Mouse (Mus musculus): ENCODE data around the gene Rpp40. TPM values are rescaled to one million over a fixed set of nuclear protein-coding genes. Genes with fewer than 3 reads are reported as not detected.

Rpp40 gene
- total RNA-seq, 1 experiment from 2014 or later: 12.8 TPM

- no peak for DNase-seq
These were observed 53.1 kb downstream of the Rpp40 start for GRCm38 (mm10) chr13:35852851-35853575.

DNA sequence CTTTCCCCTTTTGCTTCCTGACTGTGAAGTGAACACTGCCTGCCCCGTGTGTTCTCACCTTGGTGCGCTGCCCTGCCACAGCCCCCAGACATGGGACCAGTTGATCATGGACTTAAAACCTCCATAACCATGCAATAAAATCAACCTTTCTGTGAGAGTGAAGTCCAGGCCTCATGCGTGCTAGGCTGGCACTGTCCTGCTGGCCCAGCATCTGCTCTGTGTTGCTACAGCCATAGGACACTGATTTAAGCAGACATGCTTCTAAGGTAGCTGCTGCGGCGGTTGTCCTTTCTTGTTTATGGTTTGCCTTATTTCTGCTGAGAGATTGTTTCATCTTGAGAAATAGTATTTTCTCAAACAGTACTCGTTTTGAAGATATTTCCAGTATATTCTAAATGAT is 54.6 kb downstream of the Rpp40 start:
- no peak for DNase-seq

DNA sequence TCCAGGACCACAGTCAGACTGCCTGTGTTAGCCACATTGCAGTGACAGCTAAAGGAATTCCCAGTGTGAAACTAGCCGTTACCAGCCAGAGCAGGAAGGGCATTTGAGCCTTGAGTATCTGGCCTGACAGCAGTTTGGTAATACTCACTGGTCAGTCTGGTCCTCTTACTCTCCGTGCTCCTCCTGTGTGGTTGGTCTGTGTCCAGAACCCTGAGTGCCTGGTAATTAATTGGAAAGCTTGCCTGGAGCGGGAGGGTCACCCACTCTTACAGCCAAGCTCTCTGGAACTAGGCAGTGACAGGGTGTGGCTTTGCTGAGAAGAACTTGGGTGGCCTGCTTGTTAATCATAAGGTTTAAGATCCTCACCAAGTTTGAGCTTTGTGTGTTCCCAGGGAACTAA is 57.5 kb downstream of the Rpp40 start:
- DNase-seq: peak; percentile 17

DNA sequence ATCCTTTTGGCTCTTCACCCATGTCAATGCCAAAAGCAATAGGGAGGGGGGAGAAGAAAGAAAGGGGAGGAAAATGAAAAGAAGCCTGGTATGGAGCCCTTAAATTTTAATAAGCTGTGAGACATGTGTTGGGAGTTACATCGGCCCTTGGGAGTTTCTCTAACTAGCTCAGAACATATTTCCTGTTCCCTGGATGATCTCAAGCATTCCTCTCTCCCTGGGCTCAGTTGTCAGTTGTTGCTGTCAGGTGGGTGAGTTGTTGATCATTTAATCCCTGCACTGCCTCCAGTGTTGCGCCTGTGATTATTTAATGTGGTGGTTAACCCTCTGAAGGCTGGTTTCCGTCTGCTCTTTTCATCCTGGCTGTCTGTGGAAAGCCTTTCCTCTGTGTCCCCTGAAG is 60.9 kb downstream of the Rpp40 start:
- no peak for DNase-seq

Other genes starting within 250 kb of the Rpp40 start
- 20.2 and 24.9 TPM in 2 replicates for gene Cdyl, start 246.5 kb downstream of the Rpp40 start, total RNA-seq (2021)
- gene Ppp1r3g, start 52.5 kb upstream of the Rpp40 start, total RNA-seq (2021): 0.26 and 0.82 TPM in 2 replicates
- 80.5 and 83.6 TPM in 2 replicates for gene Fars2, start 211.1 kb upstream of the Rpp40 start, total RNA-seq (2021)
- gene Lyrm4, start 211.2 kb upstream of the Rpp40 start, total RNA-seq (2021): 16.0 and 19.3 TPM in 2 replicates